Mouse (Mus musculus): Measurements from ENCODE around the gene 1700001P01Rik.

Gene 1700001P01Rik

DNA sequence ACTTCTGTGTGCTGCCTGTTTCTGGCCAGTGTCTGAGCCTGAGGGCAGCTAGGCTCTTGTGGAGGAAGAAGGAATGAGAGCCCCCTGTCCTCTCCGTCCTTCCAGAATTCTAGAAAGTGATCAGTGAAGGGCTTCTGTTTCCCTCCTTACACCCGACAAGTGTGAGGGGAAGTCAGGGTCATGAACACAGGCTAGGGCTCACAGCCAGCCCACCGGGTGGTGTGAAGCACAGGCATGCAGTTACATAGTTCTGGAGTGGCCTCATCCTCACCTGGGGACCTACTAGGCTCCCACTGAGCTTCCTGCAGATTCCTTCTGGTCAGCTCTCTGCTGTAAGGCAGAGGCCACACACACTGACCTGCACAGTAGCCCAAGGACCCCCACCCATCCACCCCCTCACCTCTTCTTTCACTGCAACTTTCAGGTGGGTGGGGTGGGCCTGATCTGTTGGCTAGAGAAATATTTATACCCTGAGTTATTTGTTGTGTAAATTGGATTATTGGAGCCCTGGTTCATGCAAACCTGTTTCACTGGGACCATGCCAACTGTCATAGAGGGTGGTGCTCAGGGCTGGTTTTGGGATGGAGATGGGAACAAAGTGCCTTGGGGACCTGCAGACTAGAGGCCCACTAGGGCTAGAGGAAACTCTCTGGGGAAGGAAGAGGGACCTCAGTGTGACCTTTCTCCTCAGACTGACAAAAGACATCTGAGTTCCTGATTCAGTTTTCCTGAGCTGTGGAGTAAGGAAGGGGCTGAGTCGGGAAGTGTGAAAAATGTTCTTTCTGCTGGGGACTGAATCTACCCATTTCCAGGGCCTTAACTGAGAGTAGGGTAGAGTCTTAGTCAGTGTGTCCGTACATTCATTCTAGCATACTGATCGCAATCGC, 33.8 kb upstream of the 1700001P01Rik start:
- DNase-seq = no peak

DNA sequence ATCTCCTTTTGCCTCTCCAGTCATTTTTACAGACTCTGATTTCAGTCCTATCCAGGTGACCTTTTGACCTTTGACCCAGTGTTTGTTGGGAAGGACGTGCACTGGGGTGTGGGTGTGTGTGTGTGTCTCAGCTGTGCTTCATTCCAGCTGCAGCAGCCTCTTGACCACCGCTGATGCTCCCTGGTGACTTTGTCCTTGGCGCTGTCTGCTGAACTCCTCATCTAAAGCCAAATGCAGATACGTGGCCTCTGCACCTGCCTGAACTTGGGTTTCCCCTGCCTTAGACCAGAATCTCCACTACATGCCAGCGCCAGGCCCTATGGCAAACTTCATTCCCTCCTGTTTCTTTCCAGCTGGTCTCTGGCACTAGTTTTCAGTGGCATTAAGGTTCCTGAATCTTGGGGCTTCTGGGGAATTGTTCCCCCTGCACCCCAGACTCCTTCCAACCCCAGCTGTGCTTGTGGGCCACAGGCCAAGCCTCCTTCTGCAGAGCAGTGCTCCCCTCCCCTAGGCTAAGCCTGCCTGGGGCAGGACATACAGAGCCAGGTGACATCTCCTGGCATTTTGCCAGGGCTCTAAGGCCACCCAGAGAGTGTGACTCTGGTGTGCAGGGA, 33.0 kb upstream of the 1700001P01Rik start:
- DNase-seq = no peak

DNA sequence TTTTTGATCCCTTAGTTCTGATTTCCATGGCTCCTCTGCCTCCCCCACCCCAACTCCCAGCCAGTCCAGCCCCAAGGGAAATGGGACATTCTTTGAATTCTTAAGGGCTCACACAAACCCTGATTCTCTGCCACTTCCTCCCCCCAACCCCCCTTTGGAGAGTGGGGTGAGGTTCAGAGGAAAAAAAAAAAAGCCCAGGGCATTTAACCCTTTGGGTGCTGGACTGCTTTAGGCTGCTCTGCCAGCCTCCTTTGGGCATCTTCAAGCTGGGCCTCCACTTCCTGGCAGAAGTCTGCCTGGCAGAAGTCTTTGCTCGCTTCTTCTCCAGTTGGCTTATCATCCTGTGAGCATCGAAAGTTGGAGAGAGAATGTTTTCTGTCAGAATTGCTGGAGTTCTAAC, 32.4 kb upstream of the 1700001P01Rik start:
- no peak for DNase-seq

DNA sequence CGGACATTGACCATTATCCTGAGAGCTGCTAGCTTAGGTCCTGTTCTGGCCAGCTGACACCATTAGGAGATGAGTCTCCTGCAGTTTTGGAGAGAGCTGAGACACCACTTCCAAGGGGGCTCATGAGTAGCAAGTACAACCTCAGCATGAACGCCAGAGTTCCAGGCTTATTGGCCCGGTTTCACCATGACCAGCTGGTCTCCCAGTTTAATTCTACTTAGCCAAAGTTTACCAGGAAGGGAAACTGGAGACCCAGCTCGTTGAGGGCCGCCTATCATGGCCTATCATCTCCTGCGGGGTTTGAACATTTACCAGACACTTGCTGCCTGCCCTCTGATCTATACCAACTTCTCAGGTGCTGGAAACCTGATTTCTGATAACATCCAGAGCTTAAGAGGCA, 31.9 kb upstream of the 1700001P01Rik start:
- no peak for DNase-seq

DNA sequence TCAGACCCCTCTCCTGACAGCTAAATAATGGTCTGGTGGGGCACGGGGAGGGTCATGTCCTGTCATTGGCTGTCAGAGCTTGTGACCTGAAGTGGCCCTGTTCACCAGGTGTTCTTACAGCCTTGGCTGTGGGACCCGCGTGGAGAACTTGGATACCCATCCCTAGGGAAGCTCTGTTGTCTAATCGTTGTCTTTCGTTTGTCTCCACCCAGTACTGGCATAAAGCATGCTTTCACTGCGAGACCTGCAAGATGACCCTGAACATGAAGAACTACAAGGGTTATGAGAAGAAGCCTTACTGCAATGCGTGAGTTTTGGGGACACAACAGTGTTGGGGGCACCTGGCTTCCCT, 30.9 kb upstream of the 1700001P01Rik start:
- no peak for DNase-seq

DNA sequence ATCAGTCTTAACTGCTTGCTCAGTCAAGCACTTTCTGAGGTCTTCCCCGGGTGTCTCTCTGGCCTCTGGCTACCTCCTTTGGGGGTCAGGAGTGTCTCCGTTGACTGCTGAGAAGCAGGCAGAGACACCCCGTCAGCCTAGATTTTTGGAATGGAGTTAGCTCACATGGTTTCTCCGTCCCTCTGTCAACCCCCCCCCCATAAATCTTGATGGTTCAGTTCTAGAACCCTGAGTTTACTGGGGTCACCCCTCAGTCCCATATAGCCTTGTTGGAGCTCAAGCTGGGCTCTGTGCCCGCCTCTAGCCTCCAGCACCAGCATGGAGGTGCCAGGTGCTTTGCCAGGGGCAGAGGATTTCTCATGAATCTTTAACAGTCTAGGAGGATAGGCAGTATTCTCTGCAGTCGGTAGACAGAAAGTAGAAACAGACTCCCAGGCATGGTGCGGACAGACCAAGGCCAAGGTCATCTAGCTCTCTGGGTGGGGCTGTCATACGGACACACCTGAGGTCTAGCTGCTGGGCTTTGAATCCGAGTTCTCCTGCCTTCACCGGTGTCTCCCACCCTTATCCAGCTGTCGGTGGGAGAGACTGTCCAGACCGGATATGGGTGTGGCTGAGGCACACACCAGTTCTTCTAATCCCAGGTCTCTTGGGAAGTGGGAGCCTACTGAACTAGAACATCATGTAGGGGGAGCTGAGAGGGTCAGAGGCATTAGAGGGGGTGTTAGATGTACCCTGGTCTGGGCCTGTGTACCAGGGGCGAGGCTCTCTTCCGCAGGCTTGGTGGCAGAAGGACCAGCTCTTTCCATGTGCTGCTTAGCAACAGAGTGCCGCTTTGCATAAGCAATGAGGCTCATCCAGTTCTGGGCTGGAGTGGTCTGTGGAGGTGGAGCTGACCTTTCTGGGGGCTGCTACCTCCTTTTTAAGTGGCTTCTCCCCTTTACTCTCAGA, 30.2 kb upstream of the 1700001P01Rik start:
- DNase-seq = no peak

DNA sequence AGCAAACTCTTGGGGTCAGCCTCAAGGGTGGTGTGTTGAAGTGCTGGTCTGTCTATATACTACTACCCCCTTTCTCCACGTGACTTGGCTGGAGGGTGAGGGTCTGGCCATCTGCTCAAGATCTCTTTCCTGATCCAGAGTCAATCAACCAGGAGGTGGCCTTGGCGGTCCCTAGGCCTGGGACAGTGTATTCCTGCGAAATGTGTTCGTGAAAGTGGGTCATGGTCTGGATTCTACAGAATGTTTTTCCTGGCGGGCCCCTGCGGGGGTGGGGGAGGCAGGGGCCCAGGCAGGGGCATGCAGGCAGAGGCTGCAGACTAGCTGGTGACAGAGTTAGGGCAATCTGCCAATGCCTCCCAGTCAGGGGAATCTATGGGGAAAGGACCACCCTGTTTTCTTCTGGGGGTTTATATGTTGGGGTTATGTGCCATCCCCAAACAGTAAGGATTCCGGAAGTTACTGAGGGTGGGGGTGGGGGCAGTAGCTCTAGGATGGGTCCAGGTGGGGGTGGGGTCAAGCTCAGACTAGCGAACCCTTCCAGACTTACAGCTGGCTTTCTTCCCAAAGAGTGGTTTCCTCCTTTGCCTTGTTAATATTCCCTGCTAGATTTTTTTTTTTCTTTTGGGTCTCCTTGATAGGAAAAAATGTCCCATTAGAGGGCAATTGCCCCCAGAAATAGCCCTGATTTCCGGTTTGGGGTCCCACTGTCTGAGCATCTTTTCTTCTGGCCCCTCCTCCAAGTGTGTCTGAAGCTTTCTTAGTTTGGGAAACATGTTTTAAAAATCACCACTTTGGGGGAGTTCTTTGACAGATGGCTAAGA, 29.3 kb upstream of the 1700001P01Rik start:
- no peak for DNase-seq

DNA sequence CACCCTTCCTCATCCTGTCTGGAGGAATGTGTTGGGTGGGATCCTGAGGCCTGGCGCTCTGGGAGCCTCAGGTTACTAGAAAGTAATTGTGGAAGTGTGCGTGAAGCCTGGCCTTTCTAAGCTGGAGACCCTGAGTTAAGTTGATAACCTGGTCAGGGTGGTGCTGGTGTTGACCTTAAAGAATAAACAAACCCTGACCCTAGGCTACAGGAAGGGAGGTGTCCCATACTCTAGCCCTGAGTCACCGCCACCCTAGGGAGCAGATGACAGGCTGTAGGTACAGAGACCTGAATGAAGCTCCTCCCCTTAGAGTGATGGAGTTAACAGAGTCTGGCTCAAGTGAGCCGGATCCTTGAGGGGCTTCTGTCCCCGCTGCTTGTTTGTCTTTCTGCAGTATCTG, 28.1 kb upstream of the 1700001P01Rik start:
- no peak for DNase-seq

DNA sequence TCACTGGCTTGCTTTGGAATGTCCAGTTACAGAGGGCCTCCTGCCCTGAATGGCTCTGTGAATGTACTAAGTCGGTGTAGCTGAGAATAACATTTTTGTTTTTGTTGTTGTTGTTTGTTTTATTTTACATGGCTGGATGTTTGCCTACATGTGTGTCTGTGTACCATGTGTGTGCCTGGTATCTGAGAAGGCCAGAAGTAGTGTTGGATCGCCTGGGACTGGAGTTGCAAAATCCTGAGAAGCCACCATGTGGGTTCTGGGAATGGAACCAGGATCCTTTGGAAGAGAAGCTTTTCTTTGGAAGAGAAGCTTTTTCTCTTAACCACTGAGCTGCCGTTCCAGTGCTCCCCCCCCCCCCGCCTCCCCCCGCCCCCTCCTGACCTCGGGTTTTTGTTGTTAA, 26.8 kb upstream of the 1700001P01Rik start:
- no peak for DNase-seq

DNA sequence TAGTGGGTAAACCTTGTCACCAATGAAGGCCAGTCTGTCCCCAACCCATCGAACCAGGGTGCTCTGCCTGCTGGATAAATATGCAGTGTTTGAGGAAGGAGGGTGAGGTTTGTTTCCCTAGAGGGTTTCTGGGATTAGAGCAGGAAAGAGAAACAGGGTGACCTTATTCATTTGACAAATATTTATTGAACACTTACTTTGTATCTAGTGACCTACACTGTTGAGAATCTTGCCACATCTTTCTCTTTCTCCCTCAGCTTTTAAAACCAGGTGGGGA, 26.4 kb upstream of the 1700001P01Rik start:
- no peak for DNase-seq

DNA sequence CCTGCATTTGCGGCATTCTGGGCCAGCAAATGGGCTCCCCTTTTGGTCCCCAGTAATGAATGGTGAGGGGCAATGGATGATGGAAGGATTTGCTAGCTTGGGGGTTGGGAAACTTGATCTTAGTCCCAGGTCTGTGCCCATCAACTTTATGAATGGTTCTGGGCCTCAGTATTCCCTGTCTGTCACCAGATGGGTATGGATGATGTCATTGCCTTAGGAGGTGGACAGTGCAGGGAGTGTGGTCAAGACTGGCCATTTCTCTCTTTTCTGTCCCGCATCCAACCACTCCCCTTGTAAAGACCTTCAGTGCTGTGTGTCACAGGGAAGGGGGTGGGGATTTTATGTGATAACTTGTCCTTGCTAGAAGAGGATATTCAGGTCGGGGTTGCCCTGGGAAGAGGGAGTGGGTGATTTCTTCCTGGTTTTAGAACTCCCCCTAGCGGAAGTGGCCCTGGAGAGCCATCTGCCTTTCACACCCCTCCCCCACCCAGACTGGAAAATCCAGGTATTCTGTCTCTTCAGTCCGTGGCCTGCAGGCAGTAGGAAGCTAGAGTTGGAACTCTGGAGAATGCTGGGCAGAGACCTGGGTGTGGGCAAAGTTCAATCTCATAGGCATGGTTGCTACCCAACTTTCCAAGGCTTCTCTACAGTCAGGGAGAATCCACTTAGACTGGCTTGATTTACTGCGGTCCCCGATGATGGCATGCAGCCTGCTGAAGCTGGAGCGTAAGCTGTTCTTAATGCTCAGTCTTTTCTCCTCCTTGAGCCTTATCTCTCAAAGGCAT, 25.9 kb upstream of the 1700001P01Rik start:
- peak; percentile 52 for DNase-seq

DNA sequence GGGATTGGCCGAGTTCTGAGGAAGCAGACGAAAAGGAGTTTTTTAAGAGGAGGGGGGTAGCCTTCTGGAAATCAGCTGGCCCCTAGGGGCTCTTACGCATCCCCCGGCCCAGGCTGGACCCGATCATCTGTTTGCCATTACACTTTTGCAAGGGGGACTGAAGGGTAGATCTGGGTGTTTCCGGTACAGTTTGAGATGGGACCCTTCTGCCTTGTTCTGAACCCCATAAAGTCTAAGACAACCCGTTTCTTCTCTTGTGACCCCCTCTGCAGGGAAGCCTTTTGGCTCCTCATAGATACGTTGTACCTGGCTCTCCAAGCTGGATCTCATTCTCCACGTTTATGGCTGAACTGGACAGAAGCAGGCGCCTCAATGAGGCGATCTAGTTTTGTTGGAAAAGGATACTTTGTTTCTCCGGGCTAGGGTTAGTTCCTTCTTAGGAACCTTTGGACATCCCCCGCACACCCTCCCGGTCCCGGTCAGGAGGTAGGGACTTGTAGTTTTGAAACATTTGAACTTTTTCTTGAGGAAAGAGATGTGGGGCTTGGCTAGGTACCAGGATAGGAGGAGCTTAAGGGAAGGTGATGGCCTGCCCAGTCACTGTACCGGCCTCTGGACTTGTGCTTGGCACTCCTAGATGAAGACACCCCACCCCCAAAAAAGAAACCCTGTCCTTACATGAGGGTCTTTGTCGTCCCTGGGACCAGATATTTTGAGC, 25.1 kb upstream of the 1700001P01Rik start:
- DNase-seq = no peak

DNA sequence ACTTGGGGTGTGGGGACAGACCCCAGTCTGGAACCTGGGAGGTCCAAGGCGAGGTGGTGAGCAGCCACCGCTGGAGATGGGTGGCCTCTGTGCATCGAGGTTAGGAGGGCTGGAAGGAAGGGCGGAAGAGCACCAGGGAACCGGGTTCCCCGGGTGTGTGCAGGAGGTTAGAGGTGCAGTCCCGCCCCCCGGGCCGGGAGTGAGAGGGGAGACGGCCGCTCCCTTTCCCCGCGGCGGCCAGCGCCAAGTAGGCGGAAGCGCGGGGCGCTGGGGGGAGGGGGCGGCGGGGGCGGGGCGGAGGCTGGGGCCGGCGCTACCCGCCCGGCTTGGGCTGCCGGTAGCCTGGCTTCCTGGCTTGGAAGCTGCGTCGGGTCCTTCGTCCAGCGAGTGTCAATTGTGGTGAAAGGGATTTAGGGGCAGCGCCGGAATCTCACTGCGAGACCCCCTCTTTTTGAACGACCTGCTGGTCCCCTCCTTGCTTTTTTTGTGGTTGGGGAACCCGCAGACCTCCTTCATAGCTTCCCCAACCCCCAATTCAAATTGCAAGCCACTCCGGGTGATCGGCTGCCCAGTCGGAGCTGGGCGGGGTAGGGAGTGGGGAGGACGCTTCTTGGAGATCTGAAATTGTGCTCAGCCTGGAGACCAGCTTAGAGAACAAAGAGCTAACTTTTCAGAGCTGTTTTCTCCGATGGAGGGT, 24.4 kb upstream of the 1700001P01Rik start:
- DNase-seq = peak; percentile 78

DNA sequence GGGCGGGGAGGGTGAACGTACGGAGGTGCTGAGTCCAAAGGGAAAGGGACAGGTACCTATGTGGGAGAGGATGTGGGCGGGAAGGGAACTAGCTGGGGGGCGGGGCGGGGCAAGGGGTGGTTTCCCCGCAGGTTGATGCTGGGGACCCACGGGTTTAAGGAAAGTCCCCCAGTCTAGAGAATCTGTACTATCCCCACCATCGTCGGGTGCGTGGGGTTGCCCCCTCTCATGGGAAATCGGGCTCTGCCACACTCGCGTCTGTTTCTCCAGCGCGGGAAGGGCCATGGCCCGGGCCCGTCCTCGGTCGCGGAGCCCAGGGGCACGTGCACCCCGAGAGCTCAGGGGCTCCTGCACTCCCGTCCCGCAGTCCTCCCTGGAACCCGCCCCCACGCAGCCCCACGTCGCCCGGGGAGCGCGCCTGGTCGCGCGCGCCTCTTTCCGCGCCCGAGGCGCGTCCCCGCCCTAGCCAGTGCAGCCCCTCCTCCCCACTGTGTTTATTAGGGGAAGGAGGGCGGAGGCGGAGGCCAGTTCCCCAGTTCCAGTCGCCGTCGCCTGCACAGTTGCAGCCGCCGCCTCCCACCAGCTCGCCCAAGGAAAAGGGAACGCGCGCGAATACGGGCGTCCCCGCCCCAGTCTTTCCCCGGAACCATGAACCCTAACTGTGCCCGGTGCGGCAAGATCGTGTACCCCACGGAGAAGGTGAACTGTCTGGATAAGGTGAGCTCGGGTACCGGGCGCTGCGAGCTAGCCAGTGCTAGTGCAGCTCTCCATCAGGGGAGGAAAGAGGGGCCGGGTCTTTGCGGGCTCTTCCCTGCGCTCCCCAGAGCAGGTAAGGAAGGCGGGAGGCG, 23.7 kb upstream of the 1700001P01Rik start:
- DNase-seq = peak; percentile 80

DNA sequence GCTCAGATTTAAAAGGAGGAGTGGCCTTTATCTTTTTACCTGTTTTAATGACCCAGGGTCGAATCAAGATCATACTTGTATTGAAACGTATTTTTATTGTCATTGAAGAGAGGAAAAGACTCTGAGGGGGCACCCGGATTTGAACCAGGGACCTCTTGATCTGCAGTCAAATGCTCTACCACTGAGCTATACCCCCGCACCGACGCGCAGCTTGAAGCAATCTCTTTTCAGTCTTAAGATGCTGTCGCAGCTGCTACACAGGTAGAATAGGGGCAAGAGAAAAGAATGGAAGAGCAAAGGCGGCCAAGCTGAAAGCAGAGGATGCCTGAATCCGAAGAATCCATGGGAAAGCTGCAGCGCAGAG, 23.0 kb upstream of the 1700001P01Rik start, which contains the start of gene Lasp1:
Gene Lasp1, plus strand, starts transcription at position 219 of the 364 bp plus-strand sequence.
- DNase-seq = peak; percentile 84

DNA sequence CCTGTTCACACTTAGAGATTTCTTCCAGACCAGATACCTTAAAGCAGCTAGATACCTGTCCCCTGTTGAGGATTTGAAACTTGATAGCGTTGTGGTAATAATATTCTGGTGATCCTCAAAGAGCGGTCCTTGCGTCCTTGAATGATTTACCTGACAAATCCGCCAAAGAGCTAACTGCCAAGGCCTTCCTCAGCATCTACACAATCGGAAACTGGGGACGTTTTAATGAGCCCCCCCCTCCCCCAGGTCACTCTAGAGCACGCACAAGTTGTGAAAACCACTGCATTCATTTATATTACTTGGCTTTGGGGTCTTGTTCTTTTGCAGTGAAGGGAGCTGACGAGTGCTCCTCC, 22.3 kb upstream of the 1700001P01Rik start:
- no peak for DNase-seq

DNA sequence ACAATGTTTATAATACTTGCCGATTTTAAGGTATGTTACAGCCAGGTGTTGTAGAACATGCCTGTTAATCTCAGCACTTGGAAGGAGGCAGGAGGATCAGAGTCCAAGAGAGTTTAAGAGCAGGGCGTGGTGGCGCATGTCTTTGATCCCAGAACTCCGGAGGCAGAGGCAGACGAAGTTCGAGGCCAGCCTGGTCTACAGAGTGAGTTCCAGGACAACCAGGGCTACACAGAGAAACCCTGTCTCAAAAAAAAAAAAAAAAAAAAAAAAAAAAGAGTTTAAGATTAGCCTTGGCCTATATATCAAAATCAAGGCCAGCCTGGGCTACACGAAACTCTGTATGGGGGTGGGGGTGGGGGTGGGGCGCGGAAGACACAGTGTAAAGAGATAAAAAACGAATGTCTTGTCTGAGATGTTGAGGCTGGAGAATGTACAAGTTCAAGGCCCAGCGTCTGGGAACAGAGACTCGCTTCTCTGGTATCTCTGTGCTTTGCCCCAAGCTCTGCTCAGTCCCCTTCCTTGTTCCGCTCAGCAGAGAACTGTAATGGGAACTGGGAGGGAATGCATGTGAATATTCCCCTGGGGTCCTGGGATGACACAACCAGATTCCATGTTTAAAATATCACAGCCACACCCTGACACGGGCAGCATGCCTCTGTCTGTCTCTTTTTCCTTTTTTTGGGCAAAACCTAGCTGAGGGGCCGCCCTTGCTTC, 21.8 kb upstream of the 1700001P01Rik start:
- DNase-seq = no peak

DNA sequence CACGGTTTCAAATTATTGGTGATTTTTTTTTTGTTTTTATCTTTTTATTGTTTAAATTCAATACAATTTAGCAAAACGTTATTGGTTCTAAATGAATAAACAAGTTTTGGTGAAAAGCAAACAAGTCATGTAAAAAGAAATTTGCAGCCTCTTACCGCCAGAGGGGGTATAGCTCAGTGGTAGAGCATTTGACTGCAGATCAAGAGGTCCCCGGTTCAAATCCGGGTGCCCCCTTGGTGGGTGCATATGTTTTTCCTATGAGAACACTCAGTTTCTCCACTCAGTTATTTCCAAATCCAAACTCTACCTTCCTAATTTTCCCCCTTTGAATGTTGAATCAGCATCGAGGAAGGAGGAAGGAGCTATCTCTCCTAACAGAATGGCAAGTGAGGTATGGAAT, 21.2 kb upstream of the 1700001P01Rik start:
- DNase-seq = peak; percentile 78

DNA sequence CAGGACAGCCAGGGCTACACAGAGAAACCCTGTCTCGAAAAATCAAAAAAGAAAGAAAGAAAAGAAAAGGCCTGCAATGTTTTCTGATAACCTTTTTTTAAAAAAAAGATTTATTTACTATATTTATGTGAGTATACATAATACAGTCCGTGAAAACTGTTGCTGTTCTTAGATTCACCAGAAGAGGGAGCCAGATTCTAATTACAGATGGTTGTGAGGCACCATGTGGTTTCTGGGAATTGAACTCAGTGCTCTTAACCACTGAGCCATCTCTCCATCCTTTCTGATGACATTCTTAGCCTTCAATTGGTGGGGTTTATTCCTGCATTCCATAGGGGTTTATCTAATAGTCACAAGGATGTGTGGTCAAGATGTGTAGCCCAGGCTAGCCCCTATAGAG, 17.4 kb upstream of the 1700001P01Rik start:
- DNase-seq = no peak
